Mouse (Mus musculus): Measurements from ENCODE around the gene Gadd45gip1. TPM values are rescaled to one million over a fixed set of nuclear protein-coding genes. Genes with fewer than 3 reads are reported as not detected.

Gadd45gip1 gene
- polyA plus RNA-seq, 1 experiment from 2014 or later: 32.7 TPM

- 1% methylated on average over 59 of the region's 59 CpGs for WGBS
- H3K36me3 ChIP-seq (ENCODE audit: control insufficient read depth, insufficient read depth, low read length): peaks cover 38% of the 10 kb centered on the region
Observed at GRCm38 (mm10) chr8:84832034-84832717, 854 bp downstream of the Gadd45gip1 start.

GRCm38 (mm10) chr8:84832759-84833742 is 1.7 kb downstream of the Gadd45gip1 start:
- WGBS: 72% methylated on average over 10 of the region's 10 CpGs
- Histone ChIP-seq H3K9me3 (ENCODE audit: control insufficient read depth, low read length) (no peaks in the 10 kb centered on the region), H3K27ac (replicated peaks; ENCODE audit: low read depth, low read length) (peak overlapping the region; percentile 94), H3K4me3 (replicated peaks; ENCODE audit: low read depth, low read length) (peak overlapping the region; percentile 85), H3K36me3 (ENCODE audit: control insufficient read depth, insufficient read depth, low read length) (peaks cover 47% of the 10 kb centered on the region), H3K9ac (replicated peaks; ENCODE audit: low read length) (peak overlapping the region; percentile 93), H3K27me3 (ENCODE audit: control insufficient read depth, insufficient read depth, low read length) (no peaks in the 10 kb centered on the region), H3K4me1 (ENCODE audit: control insufficient read depth, insufficient read depth, low read length) (peaks cover 8% of the 10 kb centered on the region; the same call in 1 of the 2 replicates), H3K4me2 (ENCODE audit: low read length) (peak overlapping the region; percentile 67)
- ATAC-seq (ENCODE audit: low FRiP score, low TSS enrichment) (no peak), DNase-seq (no peak)

More at GRCm38 (mm10) chr8:84832034-84832717, 854 bp downstream of the Gadd45gip1 start:
- Histone ChIP-seq H3K27ac (replicated peaks; ENCODE audit: low read depth, low read length) (peak overlapping the region; percentile 94), H3K27me3 (ENCODE audit: control insufficient read depth, insufficient read depth, low read length) (no peaks in the 10 kb centered on the region), H3K4me3 (replicated peaks; ENCODE audit: low read depth, low read length) (peak overlapping the region; percentile 85), H3K9ac (replicated peaks; ENCODE audit: low read length) (peak overlapping the region; percentile 93), H3K4me1 (ENCODE audit: control insufficient read depth, insufficient read depth, low read length) (peaks cover 8% of the 10 kb centered on the region; the same call in 1 of the 2 replicates), H3K9me3 (ENCODE audit: control insufficient read depth, low read length) (no peaks in the 10 kb centered on the region), H3K4me2 (ENCODE audit: low read length) (peak overlapping the region; percentile 67)
- ATAC-seq (ENCODE audit: low FRiP score, low TSS enrichment): peak; percentile 73
- peak; percentile 92 for DNase-seq

- WGBS: 86% methylated on average over 19 of the region's 19 CpGs
- Histone ChIP-seq H3K4me1 (ENCODE audit: control insufficient read depth, insufficient read depth, low read length) (peaks cover 8% of the 10 kb centered on the region; the same call in 1 of the 2 replicates), H3K9me3 (ENCODE audit: control insufficient read depth, low read length) (no peaks in the 10 kb centered on the region), H3K27ac (replicated peaks; ENCODE audit: low read depth, low read length) (peak overlapping the region; percentile 37), H3K4me2 (ENCODE audit: low read length) (no peak overlapping the region), H3K27me3 (ENCODE audit: control insufficient read depth, insufficient read depth, low read length) (no peaks in the 10 kb centered on the region), H3K36me3 (ENCODE audit: control insufficient read depth, insufficient read depth, low read length) (peaks cover 51% of the 10 kb centered on the region), H3K4me3 (replicated peaks; ENCODE audit: low read depth, low read length) (no peak overlapping the region), H3K9ac (replicated peaks; ENCODE audit: low read length) (no peak overlapping the region)
- no peak for DNase-seq
- ATAC-seq (ENCODE audit: low FRiP score, low TSS enrichment): no peak
Observed at GRCm38 (mm10) chr8:84834002-84834865, 2.9 kb downstream of the Gadd45gip1 start.

GRCm38 (mm10) chr8:84834866-84835855 is 3.8 kb downstream of the Gadd45gip1 start:
- Histone ChIP-seq H3K27me3 (ENCODE audit: control insufficient read depth, insufficient read depth, low read length) (no peaks in the 10 kb centered on the region), H3K4me1 (ENCODE audit: control insufficient read depth, insufficient read depth, low read length) (peaks cover 14% of the 10 kb centered on the region; the same call in 1 of the 2 replicates), H3K27ac (replicated peaks; ENCODE audit: low read depth, low read length) (peak overlapping the region; percentile 41), H3K9me3 (ENCODE audit: control insufficient read depth, low read length) (no peaks in the 10 kb centered on the region), H3K4me2 (ENCODE audit: low read length) (no peak overlapping the region), H3K4me3 (replicated peaks; ENCODE audit: low read depth, low read length) (no peak overlapping the region), H3K9ac (replicated peaks; ENCODE audit: low read length) (no peak overlapping the region), H3K36me3 (ENCODE audit: control insufficient read depth, insufficient read depth, low read length) (peaks cover 51% of the 10 kb centered on the region)
- WGBS: 80% methylated on average over 10 of the region's 10 CpGs
- ATAC-seq (ENCODE audit: low FRiP score, low TSS enrichment) (peak; percentile 19; the same call in 1 of the 2 replicates), DNase-seq (peak; percentile 58)

GRCm38 (mm10) chr8:84837149-84837911 is 6.0 kb downstream of the Gadd45gip1 start:
- peaks cover 62% of the 10 kb centered on the region for H3K36me3 ChIP-seq (ENCODE audit: control insufficient read depth, insufficient read depth, low read length)

GRCm38 (mm10) chr8:84837912-84838470 is 6.7 kb downstream of the Gadd45gip1 start:
- Histone ChIP-seq H3K27ac (replicated peaks; ENCODE audit: low read depth, low read length) (no peak overlapping the region), H3K36me3 (ENCODE audit: control insufficient read depth, insufficient read depth, low read length) (peaks cover 68% of the 10 kb centered on the region), H3K4me3 (replicated peaks; ENCODE audit: low read depth, low read length) (no peak overlapping the region), H3K9ac (replicated peaks; ENCODE audit: low read length) (no peak overlapping the region), H3K27me3 (ENCODE audit: control insufficient read depth, insufficient read depth, low read length) (no peaks in the 10 kb centered on the region), H3K4me1 (ENCODE audit: control insufficient read depth, insufficient read depth, low read length) (peaks cover 11% of the 10 kb centered on the region; the same call in 1 of the 2 replicates), H3K4me2 (ENCODE audit: low read length) (no peak overlapping the region), H3K9me3 (ENCODE audit: control insufficient read depth, low read length) (no peaks in the 10 kb centered on the region)
- ATAC-seq (ENCODE audit: low FRiP score, low TSS enrichment) (no peak), DNase-seq (no peak)
- 83% methylated on average over 15 of the region's 15 CpGs for WGBS

More at GRCm38 (mm10) chr8:84837149-84837911, 6.0 kb downstream of the Gadd45gip1 start:
- 73% methylated on average over 8 of the region's 8 CpGs for WGBS
- H3K4me3 ChIP-seq (replicated peaks; ENCODE audit: low read depth, low read length): no peak overlapping the region
- peaks cover 14% of the 10 kb centered on the region; the same call in 1 of the 2 replicates for H3K4me1 ChIP-seq (ENCODE audit: control insufficient read depth, insufficient read depth, low read length)
- H3K9me3 ChIP-seq (ENCODE audit: control insufficient read depth, low read length): no peaks in the 10 kb centered on the region
- H3K27me3 ChIP-seq (ENCODE audit: control insufficient read depth, insufficient read depth, low read length): no peaks in the 10 kb centered on the region
- no peak overlapping the region for H3K4me2 ChIP-seq (ENCODE audit: low read length)
- H3K27ac ChIP-seq (replicated peaks; ENCODE audit: low read depth, low read length): no peak overlapping the region
- no peak overlapping the region for H3K9ac ChIP-seq (replicated peaks; ENCODE audit: low read length)
- DNase-seq (no peak), ATAC-seq (ENCODE audit: low FRiP score, low TSS enrichment) (no peak)

- 90% methylated on average over 5 of the region's 5 CpGs for WGBS
- H3K4me2 ChIP-seq (ENCODE audit: low read length): no peak overlapping the region
- H3K4me1 ChIP-seq (ENCODE audit: control insufficient read depth, insufficient read depth, low read length): peaks cover 6% of the 10 kb centered on the region; the same call in 1 of the 2 replicates
- H3K27me3 ChIP-seq (ENCODE audit: control insufficient read depth, insufficient read depth, low read length): no peaks in the 10 kb centered on the region
- ATAC-seq (ENCODE audit: low FRiP score, low TSS enrichment) (no peak), DNase-seq (no peak)
- H3K36me3 ChIP-seq (ENCODE audit: control insufficient read depth, insufficient read depth, low read length): peaks cover 72% of the 10 kb centered on the region
- H3K9ac ChIP-seq (replicated peaks; ENCODE audit: low read length): no peak overlapping the region
- no peak overlapping the region for H3K27ac ChIP-seq (replicated peaks; ENCODE audit: low read depth, low read length)
- no peak overlapping the region for H3K4me3 ChIP-seq (replicated peaks; ENCODE audit: low read depth, low read length)
- H3K9me3 ChIP-seq (ENCODE audit: control insufficient read depth, low read length): no peaks in the 10 kb centered on the region
Observed at GRCm38 (mm10) chr8:84838513-84838912, 7.2 kb downstream of the Gadd45gip1 start.

All from midbrain, embryonic 14.5 days (tissue).